In genomic region chr9:21852128-21853091, GRCm38 (mm10) we compare ENCODE assay signal across 8 mouse cellular contexts. TPM values are rescaled to one million over a fixed set of nuclear protein-coding genes. Genes with fewer than 3 reads are reported as not detected.
DNase-seq lines count a peak whose midpoint lies in the region; ATAC-seq lines count a peak whose summit lies in the region.

Dock6 (minus strand) TSS chr9:21852635.

- peaks cover 33% of the 10 kb centered on the region for H3K27me3 ChIP-seq in megakaryocyte, embryonic 14.5 days (replicated peaks)

- peak; percentile 83 for ATAC-seq in inflammation-experienced regulatory T-cells, adult 6 months

- H3K36me3 ChIP-seq in megakaryocyte, embryonic 14.5 days (replicated peaks; ENCODE audit: low read length) = no peaks in the 10 kb centered on the region

- peaks cover 29% of the 10 kb centered on the region for H3K4me1 ChIP-seq in megakaryocyte, embryonic 14.5 days

- H3K9me3 ChIP-seq in megakaryocyte, embryonic 14.5 days = no peaks in the 10 kb centered on the region

- DNase-seq in adipocyte (ENCODE audit: low spot score) = peak; percentile 46
- DNase-seq in embryo, embryonic 10 days (ENCODE audit: low spot score) = peak; percentile 90
- peak; percentile 85 for DNase-seq in gastrocnemius, postnatal 14 days
- peak; percentile 49 to 72 for DNase-seq in left cerebral cortex, adult 9 months (ENCODE audit: low spot score in 2 of 2)
- DNase-seq in right cerebral cortex, adult 2 months (ENCODE audit: low spot score in 2 of 2) = peak; percentile 67 to 70
- peak; percentile 87 for DNase-seq in urinary bladder, postnatal 14 days (ENCODE audit: low spot score)

- peak within 1 kb of the TSS; percentile 92 for H3K4me3 ChIP-seq in megakaryocyte, embryonic 14.5 days (replicated peaks)

- intact Hi-C loops in gastrocnemius, postnatal 14 days (cut with DNase I; ENCODE audit: low total_unique reads) = no loop called here

RNA-seq across cellular contexts. Expression of gene Dock6, which starts in this region (rescaled TPM):
- total RNA-seq in gastrocnemius, postnatal 14 days (2021) = 10 to 100 TPM; 18.8 to 24.7 TPM
- polyA plus RNA-seq in inflammation-experienced regulatory T-cells, adult 6 months (2017; shearing (Covaris generic)) = 1 to 10 TPM; 1.7 to 2.1 (median 1.9) TPM
- polyA plus RNA-seq in megakaryocyte, embryonic 14.5 days (2012; ENCODE audit: insufficient read depth, low replicate concordance) = 1.1 and 3.0 TPM in 2 replicates

Comparison
In these comparisons a context has a peak if more than half of its experiments do, and no peak if none do; other contexts are left out.
1. Peak in every context shown above with its lines: DNase-seq, ATAC-seq and H3K4me3 ChIP-seq.